Mouse (Mus musculus) layer of hippocampus, adult 11-12 months (tissue): Measurements from ENCODE around the gene Gramd1a.

ENCODE experiments used
- DNase-seq: peaks from one replicate; pipeline ENCODE4 v3.0.0; 2022; ENCODE audit warnings: low spot score

Gene Gramd1a

DNA sequence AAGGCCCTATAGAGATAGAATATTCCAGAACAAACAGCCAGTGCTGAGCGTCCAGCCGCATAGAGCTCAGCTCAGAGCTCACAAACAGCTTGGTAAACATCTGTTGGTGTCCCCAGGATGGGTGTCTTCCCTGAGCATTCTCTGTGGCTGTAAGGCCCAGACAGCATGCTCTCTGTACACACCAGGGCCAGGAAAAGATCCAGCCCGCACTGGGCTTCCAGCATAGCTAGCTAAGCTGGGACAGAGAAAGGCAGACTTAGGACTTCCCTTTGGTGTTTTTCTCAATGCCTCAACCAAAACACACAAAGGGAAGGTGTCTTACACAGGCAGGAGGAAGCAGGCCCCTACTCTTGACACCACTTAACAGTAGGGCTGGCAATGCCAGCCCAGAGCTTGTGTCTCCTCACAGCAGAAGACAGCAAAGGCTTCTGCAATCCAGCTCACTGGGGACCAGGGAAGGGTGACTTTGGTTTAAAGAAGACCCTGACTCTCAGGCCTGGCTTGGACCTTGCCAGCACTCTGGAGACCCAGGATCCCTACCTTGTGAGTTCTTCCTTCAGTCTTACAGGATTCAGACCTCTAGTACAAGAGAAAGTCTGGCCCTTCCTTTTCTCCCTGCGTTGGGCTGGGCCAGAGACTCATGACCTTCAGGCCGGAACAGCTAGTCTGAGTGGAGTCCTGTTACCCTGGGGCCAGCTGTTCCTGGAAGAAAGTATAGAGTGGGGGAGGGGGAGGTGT lies at the start of gene Gramd1a:
TSS of gene Gramd1a (minus strand) at position 601 of the 738 bp plus-strand sequence.
- DNase-seq: no peak

DNA sequence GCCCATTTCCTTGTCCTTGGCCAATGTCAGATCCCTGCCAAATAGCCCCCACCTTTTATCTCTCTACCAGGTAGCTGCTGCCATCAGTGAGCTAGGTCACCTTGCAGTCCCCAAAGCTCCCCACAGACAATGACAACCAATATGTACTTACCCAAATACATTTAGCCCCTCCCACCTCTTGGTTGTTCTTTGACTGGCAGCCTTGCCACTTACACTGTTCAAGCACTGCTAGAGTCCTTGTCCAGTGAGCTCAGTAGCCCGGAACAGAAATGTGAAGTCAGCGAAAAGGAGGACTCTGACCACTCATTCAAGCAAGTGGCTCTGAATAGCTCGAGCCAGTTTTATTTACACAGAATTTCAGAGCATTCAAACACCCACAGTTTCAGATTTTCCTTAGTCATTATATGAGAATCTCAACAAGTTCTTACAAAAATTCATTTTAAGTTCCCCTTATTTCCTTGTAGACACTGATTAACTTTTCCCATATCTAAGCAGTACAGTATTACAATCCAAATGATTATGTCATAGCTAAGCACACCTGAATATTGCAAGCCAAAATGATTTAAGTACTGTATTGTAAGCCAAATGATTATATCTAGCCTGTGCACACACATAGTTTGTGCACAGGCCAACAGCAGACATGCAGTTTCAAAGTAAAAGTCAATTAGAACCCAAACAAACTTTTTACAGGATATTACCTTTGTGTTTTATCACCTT lies 40.1 kb upstream of the Gramd1a start:
- no peak for DNase-seq

DNA sequence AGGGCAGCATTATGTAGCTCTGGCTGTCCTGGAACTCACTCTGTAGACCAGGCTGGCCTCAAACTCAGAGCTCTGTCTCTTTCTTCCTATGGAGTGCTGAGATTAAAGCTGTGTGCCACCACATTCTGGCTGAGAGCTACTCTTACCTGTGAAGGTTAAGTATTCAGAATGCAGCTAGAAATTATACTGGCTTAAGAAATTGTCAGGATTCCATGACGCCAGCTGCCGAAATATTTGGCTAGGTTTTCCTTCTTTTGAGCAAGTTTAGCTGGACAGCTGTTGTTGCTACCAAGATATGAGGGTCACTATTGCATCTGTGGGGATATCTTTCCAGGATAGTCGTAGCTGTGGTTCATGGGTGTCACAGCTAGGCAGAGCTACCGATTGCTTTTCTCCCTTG lies 29.0 kb upstream of the Gramd1a start:
- DNase-seq: no peak

DNA sequence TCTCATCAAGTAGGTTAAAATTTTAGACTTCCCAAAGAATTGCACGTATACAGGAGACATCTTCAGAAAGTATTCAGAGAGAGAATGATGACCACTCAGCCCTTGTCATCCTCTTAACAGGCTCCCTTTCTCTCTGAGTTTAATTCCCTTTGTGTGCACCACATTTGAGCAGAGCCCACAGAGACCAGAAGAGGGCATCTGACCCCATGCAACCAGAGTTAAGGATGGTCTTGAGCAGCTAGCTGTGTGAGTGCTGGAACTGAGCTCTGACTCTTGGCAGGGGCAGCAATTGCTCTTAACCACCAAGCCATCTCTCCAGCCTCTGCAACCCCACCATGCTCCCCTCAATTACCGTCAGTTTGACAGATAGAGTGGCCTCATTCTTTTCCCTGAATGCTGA lies 27.2 kb upstream of the Gramd1a start:
- DNase-seq: no peak

DNA sequence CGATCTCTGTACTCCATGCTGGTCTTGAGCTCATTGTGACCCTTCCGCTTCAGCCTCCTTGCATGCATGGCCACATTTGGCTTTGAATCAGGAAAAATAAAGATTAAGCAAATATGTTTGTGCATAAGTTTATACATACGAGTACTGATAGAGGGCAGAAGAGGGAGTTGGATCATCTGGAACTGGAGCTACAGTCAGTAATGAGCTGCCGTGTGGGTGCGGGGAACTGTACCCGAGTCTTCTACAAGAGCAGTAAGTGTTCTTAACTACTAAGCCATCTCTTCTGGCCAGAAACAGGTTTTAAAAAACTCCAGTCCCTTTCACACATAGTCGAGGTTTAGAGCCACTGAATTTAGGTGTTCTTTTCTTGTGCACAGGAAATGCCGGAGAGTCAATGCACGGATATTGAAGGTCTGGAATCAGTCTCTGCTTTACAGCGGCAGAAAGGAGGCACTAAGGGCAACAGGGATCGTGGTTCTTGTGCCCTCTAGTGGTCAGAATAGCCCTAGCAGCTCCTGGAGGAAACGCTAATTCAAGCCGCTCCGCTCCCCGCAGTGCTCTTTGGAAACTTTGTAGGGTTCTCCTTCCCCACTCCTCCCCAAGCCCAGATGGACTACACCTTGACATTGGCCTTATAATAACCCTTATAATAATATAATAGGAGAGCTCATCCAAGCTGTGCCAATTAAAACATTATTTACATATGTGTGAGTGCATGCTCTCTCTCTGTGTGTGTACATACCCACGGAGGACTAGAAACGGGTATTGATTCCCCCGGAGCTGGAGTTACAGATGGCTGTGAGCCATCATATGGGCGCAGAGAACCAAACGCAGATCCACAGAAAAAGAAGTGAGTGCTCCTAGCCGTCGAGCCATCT lies 21.4 kb upstream of the Gramd1a start:
- peak; percentile 75 for DNase-seq

DNA sequence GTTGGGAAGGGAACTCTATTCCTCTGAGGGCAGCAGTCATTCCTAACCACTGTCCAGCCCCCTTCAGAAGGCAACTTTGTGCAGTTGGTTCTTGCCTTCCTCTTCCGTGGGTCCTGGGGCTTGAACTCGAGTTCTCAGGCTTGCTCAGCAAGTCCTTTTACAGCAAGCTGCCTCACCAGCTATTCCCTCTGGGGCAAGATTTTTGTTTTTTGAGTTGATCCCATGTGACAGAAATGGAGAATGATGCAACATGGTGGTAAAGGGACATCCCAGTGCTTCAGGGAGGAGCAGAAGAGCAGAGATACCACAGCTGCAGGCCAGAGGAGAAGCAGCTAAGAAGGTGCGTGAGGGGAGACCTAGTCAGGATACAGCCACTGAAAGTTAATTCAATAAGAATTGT lies 19.4 kb upstream of the Gramd1a start:
- no peak for DNase-seq

DNA sequence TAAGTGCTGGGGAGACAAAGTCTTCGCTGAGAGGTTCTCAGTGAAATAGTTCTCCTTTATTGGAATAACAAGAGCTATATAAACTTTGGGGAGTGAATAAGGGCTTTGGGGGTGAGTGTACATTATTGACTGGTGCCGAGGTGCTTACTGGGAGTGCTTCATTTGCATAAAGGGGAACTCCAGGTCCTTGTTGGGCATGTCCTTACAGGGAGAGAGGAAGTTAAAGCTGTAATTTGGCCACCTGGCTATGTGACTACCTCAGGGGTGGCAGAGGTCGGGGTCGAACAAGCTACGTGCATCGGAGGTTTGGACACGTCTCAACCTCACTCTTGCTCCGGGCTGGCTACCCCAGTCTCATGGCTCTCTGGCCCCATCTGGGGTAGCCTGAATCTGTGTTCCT lies 18.8 kb upstream of the Gramd1a start:
- no peak for DNase-seq

DNA sequence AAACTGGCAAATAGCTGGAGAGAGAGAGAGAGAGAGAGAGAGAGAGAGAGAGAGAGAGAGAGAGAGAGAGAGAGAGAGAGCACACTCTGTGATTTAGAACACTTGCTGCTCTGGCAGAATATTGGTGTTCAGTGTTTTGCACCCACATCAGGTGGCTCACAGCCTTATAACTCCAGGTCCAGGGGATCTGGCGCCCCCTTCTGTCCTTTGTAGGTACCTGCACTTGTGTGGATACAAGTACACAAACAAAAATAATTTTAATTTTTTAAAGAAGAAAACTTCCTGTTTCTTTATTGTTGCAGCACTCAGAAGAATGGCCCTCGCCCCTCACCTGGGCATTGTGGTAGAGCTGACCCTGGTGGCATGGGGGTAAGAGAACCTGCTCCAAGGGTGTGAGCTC lies 16.5 kb upstream of the Gramd1a start:
- DNase-seq: no peak

DNA sequence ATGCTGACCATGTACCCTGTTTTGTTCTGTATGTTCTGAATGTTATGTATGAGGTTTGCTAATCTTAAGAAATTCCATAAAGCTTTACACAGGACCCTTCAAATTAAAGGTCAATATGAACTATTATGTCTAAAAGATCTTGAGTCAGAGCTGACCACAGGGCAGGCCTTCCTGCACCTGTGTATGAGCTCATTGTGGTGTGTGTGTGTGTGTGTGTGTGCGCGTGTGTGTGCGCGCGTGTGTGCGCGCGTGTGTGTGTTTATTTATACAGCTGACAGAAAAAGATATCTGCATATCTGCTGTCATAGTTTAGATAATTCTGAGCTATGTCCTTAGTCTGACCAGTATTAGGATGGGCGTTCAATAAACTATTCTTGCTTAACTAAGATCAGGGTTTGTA lies 14.8 kb upstream of the Gramd1a start:
- DNase-seq: no peak

DNA sequence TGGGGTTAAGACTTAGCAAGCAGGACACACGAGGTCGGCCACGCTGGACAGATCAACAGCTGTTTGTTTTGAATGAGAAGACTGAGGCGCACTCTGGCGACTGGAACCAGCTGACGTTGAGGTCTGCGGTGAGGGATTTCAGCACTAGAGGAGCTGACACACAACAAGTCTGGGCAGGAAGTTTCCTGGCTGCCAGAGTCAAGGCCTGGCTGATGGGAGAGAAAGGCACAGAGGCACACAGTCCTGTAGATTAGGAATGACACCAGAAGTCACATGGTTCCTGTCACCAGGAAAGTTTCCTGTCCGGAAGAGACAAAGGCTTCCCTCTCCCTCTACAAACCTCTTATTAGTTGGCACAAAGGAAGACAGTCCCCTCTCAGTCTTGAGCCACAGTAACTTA lies 12.7 kb upstream of the Gramd1a start:
- no peak for DNase-seq

DNA sequence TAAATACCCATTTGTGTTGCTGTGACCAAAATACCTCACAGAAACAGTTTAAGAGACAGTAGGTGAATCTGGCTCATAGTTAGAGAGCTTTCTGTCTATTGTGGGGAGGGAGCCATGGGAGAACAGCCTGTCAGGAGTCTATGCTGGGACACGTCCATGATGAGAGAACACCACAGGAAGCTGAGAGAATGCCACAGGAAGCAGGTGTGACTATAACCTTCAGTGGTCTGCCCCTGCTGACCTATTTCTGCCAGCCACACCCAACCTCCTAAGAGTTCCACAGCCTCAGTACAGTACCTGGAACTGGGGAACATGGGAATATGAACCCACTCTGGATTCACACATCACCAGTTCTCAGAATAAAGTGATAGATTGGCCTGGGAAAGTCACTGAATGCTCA lies 9.1 kb upstream of the Gramd1a start:
- DNase-seq: no peak

DNA sequence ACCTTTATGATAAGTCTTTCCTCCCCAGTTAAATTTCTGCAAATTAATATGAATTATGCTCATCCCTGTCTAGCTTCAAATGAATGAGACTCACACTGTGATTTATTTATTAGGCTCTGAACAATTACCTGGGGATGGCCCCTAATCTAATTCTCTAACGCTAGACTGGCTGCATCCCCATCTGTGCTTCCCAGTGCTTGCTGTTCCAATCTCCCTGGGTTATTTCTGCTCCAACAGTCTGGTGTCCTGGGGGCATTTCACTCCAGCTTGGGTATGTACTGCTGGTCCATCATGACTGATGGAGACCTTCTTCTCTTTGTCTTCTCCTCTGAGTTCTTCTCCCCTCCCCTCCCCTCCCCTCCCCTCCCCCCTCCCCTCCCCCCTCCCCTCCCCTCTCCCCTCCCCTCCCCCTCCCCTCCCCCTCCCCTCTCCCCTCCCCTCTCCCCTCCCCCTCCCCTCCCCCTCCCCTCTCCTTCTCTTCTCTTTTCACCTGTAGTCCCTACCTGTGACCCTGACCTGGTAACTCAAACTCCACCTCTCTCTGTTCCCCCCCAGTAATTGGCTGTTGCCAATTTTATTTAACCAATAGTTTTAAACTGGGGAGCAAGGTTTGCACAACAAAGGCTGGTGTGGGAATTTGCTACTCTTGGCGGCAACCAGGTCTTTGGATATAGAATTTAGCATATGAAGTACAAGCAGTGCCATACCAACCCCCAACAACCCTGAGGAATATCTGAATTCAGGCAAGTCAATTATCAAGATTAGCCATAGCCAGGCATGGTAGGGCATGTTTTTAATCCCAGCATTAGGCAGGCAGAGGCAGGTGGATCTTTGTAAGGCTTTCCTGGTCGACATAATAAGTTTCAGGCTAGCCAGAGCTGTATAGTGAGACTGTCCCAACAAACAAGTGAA lies 8.2 kb upstream of the Gramd1a start:
- no peak for DNase-seq

DNA sequence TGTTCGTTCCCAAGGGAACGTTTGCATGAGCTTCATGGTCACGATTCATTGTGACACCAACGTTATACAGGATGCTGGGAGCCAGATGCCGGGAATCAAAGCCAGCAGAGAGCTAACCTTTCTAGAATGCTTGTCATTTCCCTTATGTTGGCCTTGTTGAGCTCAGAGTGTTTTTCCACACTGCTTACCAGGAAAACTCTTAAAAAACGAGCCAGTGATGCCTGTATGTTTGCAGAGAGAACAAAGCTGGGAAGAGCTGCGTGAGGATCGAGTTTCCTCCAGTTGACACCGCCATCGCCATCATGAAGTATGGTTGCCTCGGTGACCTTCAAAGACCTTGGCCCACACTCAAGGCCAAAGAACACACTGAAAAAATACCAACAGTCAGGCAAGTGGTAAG lies 6.6 kb upstream of the Gramd1a start:
- DNase-seq: no peak

DNA sequence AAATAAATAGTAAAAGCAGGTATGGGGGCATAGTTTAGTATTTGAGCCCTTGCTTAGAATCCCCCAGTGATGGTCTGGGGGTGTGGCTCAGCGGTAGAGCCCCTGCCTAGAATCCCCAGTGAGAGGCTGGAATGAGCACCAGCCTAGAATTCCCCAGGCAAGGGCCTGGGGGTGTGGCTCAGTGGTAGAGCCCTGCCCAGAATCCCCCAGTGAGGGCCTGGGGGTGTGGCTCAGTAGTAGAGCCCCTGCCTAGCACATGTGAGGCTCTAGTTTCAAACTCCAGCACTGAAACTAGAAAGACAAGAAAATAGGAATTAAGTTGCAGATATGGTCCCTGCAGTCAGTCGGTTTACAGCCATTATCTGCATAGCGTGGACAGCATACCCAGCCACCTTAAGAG lies 6.1 kb upstream of the Gramd1a start:
- DNase-seq: no peak

DNA sequence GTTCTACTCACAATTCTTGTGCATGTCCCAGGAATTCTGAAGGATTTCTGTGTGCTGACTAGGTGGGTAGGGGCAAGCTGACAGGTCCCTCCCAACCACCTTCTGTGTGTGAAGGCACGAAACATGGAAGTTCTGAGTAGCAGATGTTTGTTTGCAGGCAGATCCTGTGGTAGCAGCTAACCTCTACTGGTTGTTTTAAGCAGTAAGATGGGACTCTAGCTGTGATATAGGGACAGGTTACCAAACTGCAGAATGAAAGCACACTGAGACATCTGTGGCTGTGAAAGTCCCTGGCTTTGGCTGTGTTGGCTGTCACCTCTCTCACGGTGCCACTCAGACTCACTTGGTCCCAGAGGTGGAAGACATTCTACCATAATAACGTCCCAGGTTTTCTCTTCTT lies 5.5 kb upstream of the Gramd1a start:
- DNase-seq: no peak

DNA sequence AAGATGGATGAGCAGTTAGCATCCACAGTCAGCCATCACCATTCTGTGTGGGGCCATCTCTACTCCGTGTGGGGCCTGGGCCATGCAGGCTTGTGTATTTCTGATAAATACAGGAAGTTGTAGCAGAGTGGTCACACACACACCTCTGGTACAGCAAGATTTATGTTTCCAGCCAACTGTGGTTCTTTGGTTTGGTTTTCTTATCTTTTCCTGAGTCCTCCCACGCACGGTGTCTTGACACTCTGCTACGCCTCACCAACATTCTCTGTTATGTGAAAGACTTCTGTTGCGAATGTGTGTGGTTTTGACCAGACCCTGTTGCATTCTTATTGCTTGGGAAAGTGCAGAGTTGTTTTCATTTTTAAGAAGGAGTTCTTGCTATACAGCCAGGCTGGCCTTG lies 5.1 kb upstream of the Gramd1a start:
- DNase-seq: no peak

DNA sequence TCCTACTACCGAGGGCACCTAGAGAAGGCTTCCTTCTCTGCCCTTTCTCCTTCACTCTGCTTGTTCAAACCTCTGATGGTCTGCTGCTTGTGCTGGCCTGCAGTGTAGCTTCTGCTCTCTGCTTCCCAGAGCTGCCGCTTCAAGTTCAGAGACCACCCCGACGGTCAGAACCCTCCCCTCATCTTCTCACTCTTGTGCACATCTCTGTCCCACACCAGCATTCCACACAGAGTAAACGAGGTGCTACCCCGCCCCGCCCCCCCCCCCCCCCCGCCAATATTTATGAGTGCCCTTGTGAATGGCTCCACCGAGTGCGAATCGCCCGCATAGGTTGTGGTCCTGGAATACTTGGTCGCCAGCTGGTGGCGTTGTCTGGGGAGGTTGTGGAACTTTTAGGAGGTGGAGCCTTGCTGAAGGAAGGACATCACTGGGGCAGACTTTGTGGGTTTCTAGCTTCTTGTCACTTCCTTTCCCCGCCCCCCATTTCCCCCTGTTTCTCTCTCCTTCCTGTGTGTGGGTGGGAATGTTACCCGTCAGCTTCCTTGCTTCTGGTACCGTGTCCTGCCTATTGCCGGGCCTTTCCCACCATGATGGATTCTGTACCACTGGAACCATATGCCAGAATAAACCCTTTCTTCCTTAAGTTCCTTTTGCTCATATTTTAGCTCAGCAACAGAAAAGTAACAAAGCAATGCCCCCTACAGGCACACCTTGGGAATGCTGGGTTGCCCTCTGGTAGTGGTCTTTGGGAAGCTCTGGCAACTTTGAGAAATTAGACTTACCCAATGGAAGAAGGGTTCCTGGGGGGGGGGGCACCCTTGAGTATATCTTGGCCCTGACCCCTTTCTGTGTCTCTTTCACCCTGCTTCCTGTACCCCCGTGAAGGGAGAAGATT lies 585 bp upstream of the Gramd1a start:
- no peak for DNase-seq

DNA sequence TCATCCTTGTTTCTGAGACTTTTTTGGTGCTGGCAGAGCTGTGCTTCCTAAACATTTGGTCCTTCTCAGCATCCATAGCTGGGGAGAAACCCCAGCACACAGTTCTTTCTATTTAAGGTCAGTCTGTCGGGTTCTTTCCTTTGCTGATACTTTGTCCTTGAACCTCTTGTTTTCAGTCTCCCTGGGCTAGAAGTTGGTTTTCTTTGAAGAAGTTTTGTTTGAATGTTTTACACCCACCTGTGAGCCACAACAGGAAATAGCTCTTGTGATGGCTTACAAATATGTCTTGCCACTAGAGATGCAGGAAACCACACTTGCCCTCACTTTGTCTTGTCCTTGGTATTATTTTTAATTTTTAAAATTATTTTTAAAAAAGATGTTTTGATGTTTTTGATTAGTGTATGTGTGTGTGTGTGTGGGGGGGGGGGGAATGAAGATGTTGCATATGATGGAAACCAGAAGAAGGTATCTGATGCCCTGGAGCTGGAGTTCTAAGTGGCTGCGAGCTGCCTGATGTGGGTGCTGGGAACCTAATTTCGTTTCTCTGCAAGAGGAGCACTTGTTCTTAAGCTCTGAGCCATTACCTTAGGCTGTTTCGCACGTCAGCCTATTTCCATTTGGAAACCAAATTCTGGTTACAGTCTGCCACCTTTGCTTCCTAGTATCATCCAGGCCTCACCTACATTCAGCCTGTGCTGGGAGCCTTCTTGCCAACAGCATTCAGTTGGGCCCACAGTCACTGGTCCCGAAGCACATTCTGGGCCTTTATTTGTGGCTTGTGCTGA lies 2.0 kb downstream of the Gramd1a start:
- DNase-seq: no peak

DNA sequence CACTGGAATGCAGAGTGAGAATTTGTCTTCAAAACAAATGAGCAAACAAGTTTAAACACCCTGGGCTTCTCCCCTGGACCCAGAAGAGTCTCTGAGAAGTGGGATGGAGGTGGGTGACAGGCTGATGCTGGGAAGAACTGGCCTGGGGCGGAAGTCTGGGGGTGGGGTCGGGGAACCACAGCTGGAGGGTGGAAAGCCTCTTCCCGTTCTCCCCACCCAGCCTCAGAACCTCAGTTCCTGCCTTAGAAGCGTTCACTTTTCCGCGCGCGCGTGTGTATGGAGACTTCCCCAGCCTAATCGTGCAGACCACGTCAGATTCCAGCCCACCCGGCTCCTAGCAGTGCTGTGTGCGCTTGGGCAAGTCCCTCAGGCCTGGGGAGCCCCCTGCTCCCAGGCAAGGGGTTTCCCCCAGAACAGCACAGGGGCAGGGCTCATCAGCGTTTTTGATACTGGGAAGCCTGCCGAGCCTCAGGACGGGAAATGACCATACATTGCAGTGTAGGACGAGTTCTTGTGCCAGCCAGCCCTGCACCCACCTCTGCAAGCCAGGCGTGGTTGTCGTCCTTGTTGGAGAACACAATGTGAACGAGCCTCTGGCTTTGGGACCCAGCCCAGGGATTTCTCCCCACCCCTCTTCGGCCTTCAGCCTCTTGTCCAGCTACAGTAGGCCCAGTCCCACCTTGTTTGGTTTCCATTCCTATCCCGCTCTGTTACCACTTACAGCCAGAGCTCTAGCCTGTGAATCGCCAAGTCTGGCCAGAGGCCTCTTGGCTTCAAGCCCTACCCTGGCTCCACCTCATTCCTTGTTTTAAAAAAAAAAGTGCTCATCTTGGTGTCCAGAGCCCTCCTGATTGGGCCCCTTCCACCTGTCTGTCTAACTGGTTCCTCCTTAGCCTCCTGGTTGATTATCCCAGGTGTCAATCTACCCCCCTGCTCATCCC lies 4.1 kb downstream of the Gramd1a start:
- peak; percentile 55 for DNase-seq
